Mouse (Mus musculus) WW6 (cell line): ENCODE results near the gene Tes.
"Not testable (repeated sequence)": the region's sequence is repeated elsewhere in the genome, so short reads cannot be mapped to it uniquely, and the experiment has no call there.

Source experiments
- DNase-seq: peaks from one replicate; pipeline ENCODE4 v3.0.0-alpha.2; 2013; ENCODE audit warnings: low read depth, low spot score

Gene Tes

GRCm38 (mm10) chr6:17064936-17065790, at the start of gene Tes:
Tes (plus strand) TSS chr6:17065149.
- peak; percentile 68 for DNase-seq

DNA sequence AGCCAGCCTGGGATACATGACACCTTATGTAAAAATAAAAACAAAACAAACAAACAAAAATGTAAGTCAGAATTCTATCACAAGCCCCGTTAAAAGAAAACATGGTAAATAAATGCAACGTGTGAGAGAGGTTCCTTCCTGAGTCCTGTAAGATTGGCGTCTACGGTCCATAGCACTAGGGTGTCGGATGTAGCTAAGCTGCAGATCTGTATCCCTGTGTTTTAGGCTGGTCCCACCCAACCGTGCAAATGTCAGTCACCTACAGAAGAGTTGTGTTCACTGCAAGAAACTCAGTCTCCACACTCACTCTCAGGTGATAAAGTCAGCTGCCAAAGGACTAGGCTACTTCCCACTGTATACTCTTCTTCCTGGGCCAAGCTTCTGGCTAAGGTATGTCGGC, 39.1 kb upstream of the Tes start:
- DNase-seq, result no peak

DNA sequence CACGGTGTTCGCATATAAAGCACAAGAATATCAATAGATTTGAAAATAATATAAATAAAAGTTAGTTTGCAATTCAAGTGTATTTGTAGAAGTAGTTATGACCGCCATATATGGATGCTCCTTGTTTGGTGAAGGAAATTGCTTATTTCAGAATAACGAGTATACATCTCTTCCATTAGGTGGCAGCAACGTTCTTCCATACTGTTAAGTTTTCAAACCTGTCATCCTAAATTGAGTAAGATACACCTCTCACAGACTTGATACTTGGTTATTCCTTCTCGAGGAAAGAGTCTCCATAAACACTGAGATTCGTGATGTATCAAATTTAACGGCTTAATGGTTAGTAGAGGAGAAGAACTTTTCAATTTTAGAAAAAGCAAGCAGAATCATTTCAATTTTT, 37.4 kb upstream of the Tes start:
- no peak for DNase-seq

- no peak for DNase-seq
These were observed 36.1 kb upstream of the Tes start for GRCm38 (mm10) chr6:17028809-17029208.

GRCm38 (mm10) chr6:17032231-17032728, 32.7 kb upstream of the Tes start:
- peak; percentile 28 for DNase-seq

DNA sequence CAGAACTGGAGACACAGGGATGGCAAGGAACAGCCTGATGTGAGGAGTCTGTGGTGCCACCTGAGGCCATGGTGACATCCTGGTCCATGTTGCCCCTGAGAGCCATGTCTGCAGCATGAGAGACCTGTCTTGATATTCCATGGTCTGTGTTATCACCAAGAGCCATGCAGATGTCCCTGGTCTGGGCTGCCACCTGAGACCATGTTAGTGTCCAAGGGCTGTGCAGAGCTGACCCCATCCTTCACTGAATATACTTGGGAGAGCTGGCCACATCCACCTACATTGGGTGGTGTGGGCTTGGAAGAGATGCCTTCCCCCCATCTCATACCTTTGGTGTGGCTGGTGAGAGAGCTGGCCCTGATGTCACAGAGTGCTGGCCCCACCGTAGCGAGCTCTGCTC, 30.9 kb upstream of the Tes start:
- DNase-seq, result no peak

DNA sequence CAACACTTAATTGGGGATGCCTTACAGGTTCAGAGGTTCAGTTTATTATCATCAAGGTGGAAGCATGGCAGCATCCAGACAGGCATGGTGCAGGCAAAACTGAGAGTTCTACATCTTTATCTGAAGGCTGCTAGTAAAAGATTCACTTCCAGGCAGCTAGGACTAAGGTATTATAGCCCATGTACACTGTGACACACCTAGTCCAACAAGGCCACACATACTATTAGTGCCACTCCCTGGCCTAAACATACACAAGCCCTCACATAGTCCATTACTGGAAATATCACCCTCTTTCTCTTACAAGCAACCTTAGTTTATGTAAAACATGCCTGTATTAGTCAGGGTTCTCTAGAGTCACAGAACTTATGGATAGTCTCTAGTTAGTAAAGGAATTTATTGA, 29.7 kb upstream of the Tes start:
- no peak for DNase-seq

DNA sequence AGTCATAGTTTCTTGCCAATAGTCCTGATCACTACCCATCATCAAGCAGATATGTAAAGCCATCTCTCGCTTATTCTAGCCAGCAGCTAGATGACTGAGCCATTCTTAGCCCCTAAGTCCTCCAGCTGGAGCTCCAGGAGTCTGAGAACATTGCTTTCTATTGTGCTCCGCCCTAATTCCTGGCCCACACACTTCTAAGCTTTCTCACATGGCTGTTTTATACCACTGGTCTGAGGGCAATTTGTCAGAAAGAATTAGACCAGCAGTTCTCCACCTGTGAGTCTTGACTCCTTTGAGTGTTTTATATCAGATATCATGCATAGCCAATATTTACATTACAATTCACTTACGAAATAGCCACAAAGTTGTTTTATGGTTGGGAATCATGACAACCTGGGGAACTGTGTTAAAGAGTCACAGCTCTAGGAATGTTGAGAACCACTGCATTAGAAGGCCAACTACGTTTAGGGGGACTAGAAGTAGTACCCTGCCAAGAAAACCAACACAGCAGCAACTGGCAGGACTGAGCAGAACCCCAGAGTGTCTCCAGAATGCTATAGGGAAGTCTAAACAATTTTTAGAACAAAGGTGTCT, 13.4 kb upstream of the Tes start:
- DNase-seq, result no peak

GRCm38 (mm10) chr6:17053028-17053660, 11.8 kb upstream of the Tes start:
- DNase-seq, result no peak

DNA sequence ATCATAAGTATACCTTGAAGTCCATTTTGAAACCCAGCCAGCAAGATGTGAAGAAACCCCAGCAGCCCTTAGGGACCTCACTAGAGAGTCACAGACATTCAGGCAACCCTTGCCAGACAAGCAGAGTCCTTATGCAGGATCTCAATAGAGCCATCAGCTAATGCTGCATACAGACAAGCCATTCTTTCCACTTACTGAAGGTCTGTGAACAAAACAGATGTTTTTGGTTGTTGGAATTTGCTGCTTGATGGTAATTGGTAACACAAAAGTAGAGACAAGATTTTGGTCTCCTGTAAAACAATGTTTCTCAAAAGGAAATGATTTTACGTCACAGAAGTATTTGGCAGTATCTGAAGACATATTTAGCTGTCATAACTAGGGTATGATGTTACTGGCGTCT, 10.2 kb upstream of the Tes start:
- no peak for DNase-seq

DNA sequence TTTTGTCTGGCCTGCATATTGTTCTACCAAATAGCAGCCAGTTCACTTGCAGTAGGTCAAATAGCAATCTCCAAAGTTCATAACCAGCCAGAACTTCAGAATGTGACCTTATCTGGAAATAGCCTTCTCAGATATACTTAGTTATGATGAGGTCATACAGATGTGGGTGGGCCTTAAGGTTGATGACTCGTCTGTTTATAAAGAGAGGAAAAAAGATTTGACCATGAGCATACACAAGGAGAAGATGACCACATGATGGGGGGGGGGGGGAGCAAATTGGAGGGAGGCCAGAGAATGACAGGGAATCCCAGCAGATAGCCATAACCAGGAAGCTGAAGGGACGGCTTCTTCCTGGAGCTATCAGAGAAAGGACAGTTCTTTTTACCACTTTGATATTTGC, 9.3 kb upstream of the Tes start:
- DNase-seq, result no peak

GRCm38 (mm10) chr6:17059501-17059900, 5.4 kb upstream of the Tes start:
- DNase-seq, result no peak

GRCm38 (mm10) chr6:17060154-17060553, 4.8 kb upstream of the Tes start:
- no peak for DNase-seq

DNA sequence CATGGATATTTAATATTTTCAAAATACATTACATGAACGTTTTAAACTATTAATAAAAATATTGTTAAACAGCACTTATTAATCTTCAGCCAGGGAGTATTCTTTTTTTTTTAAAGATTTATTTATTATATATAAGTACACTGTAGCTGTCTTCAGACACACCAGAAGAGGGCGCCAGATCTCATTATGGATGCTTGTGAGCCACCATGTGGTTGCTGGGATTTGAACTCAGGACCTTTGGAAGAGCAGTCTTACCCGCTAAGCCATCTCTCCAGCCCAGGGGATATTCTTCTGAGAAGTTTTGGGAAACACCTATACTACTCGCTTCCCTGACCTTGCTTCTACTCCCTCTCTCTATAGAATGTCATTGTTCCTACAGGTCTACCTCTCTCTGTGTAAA, 3.1 kb upstream of the Tes start:
- not testable (repeated sequence) for DNase-seq

- DNase-seq, result no peak
These were observed 2.6 kb upstream of the Tes start for GRCm38 (mm10) chr6:17062366-17062765.

DNA sequence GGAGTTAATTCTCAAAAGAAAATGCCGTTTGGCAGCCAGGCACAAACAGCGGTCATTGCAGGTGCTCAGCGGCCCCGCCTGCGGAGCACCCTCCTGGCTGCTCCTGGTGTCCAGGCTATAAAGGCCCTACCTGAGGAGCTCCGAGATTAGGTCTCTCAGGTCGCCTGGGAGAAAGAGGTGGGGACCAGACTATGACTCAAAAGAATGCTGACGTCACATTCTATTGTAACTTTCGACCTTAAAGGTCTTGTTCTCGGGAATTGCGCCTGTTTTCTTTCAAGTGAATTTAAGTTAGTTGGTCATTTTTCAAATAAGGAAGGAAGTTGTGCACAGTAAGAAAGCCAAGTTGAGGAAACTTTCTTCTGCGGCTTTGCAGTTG, 831 bp downstream of the Tes start:
- DNase-seq, result no peak

DNA sequence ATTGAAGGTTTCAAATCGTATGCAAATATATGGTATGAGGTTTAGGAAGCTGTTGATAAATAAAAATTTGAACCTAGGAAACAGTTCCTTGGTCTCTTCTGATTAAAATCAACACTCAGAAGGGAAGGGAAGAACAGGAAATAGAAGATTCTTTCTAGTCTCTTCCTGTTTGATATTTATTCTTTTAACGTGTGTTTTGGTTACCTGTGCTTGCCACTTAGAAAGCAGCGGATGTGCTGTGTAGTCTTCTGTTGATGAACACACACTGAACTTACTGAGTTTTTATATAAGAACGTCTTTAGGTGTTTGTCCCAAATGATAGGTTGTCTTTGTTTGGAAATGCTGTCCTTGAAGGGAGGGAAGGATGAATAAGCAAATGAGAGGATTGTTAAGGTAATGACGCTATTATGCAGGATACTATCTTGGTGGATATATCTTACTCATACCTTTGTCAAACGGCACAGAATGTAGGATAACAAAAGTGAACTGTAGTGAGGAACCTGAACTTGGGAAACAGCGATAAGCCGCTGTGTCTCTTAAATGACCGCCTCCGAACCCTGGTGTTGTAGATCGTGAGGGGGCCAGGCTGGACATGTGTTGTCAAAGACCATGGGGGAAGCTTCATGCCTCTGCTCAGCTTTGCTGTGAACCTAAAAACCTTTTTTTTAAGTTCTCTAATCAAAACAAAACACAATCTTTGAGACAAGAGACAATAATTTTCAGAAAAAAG, 1.4 kb downstream of the Tes start:
- no peak for DNase-seq

DNA sequence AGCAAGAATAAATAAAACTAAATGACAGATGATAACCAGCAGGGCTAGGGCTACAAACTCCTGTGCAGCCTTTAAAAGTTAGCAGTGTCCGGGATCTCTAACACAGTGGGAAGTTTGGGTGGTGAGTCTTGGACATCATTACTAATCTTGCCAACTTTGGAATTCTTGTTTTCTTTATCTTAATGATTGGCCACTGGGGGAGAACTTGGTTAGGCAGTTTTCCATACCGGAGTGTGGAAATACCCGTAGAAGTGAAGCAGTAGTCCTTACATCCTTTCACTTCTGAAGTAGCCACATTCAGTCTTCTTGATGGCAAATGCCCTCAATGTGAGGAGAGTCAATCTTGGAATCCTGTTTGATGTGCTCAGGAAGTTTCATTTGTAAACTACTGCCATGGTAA, 7.0 kb downstream of the Tes start:
- DNase-seq, result no peak

DNA sequence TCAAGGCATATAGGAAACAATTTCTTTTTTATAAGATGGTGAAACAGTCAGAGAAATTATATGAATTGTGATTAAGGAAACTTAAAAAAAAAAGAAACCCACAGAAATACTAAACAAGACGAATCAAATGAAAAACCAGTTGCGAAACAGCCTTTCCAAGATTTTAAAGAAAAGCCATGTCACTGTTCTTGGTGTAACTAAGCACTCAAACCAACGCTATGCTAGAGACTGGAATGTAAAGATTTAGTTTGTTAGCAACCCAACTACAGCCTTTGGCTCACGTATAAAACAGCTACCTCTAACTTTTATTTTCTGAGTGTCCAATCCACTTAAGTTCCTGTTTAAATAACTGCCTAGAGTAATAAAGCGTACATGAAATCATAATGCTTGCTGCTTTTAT, 7.4 kb downstream of the Tes start:
- DNase-seq, result no peak

DNA sequence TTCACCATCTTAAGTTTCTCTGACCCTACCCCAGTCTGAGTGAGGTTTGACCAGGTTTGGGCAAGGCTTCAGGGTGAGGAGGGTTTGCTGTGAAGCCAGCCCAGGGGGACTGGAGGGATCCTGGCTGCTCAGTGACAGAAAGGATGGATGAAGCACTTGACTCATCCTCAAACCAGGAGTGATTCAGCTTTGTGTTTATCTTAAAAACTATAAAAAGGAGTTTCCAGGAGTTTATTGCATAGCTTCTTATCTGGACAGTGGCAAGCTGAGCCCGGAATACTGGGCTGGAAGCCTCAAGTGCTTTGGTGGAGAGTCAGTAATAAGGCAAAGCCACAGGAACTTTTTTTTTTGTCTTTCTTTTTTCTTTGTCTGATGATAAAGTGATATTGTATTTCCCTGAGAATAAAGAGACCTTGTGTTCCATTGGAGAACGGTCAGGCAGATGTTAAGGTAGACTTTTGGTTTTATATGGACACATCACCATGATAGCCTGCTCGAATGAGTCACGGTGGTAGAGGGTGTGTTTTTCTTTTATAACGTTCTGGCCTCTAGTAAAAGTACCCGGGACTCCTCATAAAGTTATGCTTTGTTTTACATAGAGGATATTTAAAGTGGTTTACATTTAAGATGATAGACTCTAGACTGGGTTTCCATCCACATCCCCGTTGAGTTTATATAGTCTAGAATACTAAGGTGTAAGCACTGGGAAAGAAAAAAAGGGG, 8.0 kb downstream of the Tes start:
- no peak for DNase-seq

GRCm38 (mm10) chr6:17077270-17077669, 12.3 kb downstream of the Tes start:
- no peak for DNase-seq
